8 mouse cellular contexts compared by ENCODE assay signal in genomic region chr10:91988364-91988763, GRCm38 (mm10).
DNase-seq lines count a peak whose midpoint lies in the region; ATAC-seq lines count a peak whose summit lies in the region.
"Had no signal": no experiment of that assay in that cellular context is flagged by ENCODE, and none has a peak within 500 bp of the region (broad histone marks: within the 10 kb centered on the region; RNA-seq: fewer than 3 reads in every experiment).

No protein-coding gene starts in this region.

- H3K4me3 ChIP-seq in kidney, embryonic 15.5 days (replicated peaks), result no peak overlapping the region
- H3K4me3 ChIP-seq in forebrain, embryonic 13.5 days, result no peak overlapping the region

- no peaks in the 10 kb centered on the region for H3K9me3 ChIP-seq in kidney, embryonic 15.5 days (replicated peaks)
- no peaks in the 10 kb centered on the region; the same call in 1 of the 2 replicates for H3K9me3 ChIP-seq in forebrain, embryonic 13.5 days (replicated peaks)

- no peak for ATAC-seq in kidney, embryonic 15.5 days (replicated peaks; ENCODE audit: low FRiP score)
- ATAC-seq in forebrain, embryonic 13.5 days, result peak; percentile 75; the same call in 1 of the 2 replicates

- H3K27me3 ChIP-seq in kidney, embryonic 15.5 days, result no peaks in the 10 kb centered on the region
- no peaks in the 10 kb centered on the region for H3K27me3 ChIP-seq in forebrain, embryonic 13.5 days

- DNase-seq in kidney, adult 9 months, result peak; percentile 19
- peak; percentile 19 for DNase-seq in adrenal gland, postnatal 10 days
- DNase-seq in lung, postnatal 14 days, result peak; percentile 48
- no peak for DNase-seq in urinary bladder, adult 2 months (ENCODE audit: low spot score)
- DNase-seq in B cell, adult 2 months, result no peak

- H3K36me3 ChIP-seq in kidney, embryonic 15.5 days, result no peaks in the 10 kb centered on the region
- no peaks in the 10 kb centered on the region for H3K36me3 ChIP-seq in forebrain, embryonic 13.5 days (ENCODE audit: poor library complexity, severe bottlenecking)
- H3K36me3 ChIP-seq: G1E had no signal

- no peak overlapping the region for H3K4me2 ChIP-seq in kidney, embryonic 15.5 days
- no peak overlapping the region for H3K4me2 ChIP-seq in forebrain, embryonic 13.5 days

- 43% methylated on average over 8 of the region's 8 CpGs for WGBS in kidney, embryonic 15.5 days
- 12% methylated on average over 8 of the region's 8 CpGs for WGBS in forebrain, embryonic 13.5 days

- H3K9ac ChIP-seq in kidney, embryonic 15.5 days, result no peak overlapping the region
- no peak overlapping the region for H3K9ac ChIP-seq in forebrain, embryonic 13.5 days

- 0 out of 2 replicates have a peak, but pooled peaks cover 9% of the 10 kb centered on the region for H3K4me1 ChIP-seq in kidney, embryonic 15.5 days
- H3K4me1 ChIP-seq in forebrain, embryonic 13.5 days, result peaks cover 37% of the 10 kb centered on the region

- no peak overlapping the region for H3K27ac ChIP-seq in kidney, embryonic 15.5 days
- H3K27ac ChIP-seq in forebrain, embryonic 13.5 days, result peak overlapping the region; percentile 60

Comparison
In these comparisons a context has a peak if more than half of its experiments do, and no peak if none do; other contexts are left out.
1. DNase-seq: peak in kidney, adult 9 months (single experiment), adrenal gland, postnatal 10 days (single experiment) and lung, postnatal 14 days (single experiment); none in urinary bladder, adult 2 months (single experiment) and B cell, adult 2 months (0 of 2).